Mouse (Mus musculus) left cerebral cortex, postnatal 25 days (tissue): ENCODE data around the gene Ceacam16. TPM values are rescaled to one million over a fixed set of nuclear protein-coding genes. Genes with fewer than 3 reads are reported as not detected.
A peak's percentile ranks its signal among the peaks of the same experiment; 100 is the strongest.

Experiments
- DNase-seq, 2 experiments: peaks; one replicate each; pipeline ENCODE4 v3.0.0; 2022; ENCODE audit warnings: low spot score in 2 of 2, mixed read lengths in 1 of 2
- intact Hi-C: fragments of 180-260 bp; cut with DNase I; formaldehyde crosslinking; loops from one replicate; pipeline ENCODE4 v1.15.1; 2025
- total RNA-seq, 2 experiments: library from RNA; stranded (reverse); gene quantifications; 2 replicates each; pipeline ENCODE4 v1.2.3; 2021

Ceacam16 gene
- total RNA-seq: not detected

- DNase-seq: no peak
- intact Hi-C loops: no loop called here
Observed at GRCm38 (mm10) chr7:19861199-19861598, at the start of gene Ceacam16. TSS of gene Ceacam16 (minus strand) at chr7:19861299.

- DNase-seq: peak; percentile 71 to 76
- intact Hi-C loops: loop anchor here (1.0 kb wide), 1 partner anchor 46 kb away; no protein-coding TSS in a partner anchor
Observed at GRCm38 (mm10) chr7:19910421-19911291, 49.6 kb upstream of the Ceacam16 start.

DNA sequence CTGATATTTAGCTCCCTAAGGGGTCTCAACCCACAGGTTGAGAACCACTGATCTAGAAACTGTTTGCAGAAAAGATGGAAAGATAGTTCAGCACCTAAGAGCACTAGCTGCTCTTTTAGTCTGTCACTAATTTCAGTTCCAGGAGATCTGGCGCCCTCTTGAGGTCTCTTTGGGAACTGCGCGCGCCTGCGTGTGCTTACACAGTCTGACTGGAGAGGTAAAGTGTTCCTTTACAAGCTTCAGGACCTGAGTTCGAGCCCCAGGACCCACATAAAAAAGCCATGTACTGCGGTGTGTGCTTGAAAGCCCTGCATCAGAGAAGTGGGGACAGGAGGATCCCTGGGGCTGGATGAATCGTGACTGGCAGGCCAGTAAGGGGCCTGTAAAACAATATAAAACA lies 28.8 kb upstream of the Ceacam16 start:
- DNase-seq: no peak
- intact Hi-C loops: no loop called here

- intact Hi-C loops: no loop called here
- no peak for DNase-seq
Observed at GRCm38 (mm10) chr7:19887849-19888248, 26.8 kb upstream of the Ceacam16 start, which contains the start of gene Ceacam19. TSS of gene Ceacam19 (minus strand) at chr7:19887965.

GRCm38 (mm10) chr7:19880754-19881153 lies 19.7 kb upstream of the Ceacam16 start:
- DNase-seq: no peak
- intact Hi-C loops: no loop called here

- intact Hi-C loops: no loop called here
- DNase-seq: no peak
Observed at GRCm38 (mm10) chr7:19876781-19877425, 15.8 kb upstream of the Ceacam16 start.

DNA sequence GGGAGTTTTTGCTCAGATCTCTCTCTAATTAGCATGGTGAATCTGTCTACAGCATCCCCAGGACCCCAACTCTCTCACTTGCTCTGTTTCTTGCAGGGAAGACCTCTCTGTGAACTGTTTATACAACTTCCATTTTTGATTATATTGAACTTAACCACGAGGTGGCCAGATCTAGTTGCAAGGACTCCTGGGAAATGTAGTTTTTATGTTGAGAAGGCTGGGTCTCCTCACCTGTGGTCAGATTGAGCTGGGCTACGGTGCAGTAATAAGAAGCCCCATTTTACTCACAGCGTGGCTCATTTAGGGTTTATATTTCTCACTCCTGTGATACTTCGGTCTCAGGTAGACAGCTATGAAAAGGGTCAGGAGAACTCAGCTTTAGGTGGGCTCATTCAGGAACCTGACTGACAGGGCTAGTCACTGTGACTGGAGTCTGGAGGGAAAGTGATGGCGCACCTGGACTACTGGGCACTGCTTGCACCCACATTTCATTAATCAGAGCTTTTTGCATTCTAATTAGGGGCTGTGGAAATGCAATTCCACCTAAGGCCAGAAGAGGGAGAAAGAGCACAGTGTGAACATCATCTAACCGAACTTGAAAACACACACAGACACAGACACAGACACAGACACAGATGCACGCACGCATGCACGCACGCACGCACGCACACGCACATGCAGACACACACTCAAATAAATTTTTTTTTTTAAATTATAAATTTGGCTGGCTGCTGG lies 15.0 kb upstream of the Ceacam16 start:
- intact Hi-C loops: no loop called here
- DNase-seq: peak; percentile 49 to 61

DNA sequence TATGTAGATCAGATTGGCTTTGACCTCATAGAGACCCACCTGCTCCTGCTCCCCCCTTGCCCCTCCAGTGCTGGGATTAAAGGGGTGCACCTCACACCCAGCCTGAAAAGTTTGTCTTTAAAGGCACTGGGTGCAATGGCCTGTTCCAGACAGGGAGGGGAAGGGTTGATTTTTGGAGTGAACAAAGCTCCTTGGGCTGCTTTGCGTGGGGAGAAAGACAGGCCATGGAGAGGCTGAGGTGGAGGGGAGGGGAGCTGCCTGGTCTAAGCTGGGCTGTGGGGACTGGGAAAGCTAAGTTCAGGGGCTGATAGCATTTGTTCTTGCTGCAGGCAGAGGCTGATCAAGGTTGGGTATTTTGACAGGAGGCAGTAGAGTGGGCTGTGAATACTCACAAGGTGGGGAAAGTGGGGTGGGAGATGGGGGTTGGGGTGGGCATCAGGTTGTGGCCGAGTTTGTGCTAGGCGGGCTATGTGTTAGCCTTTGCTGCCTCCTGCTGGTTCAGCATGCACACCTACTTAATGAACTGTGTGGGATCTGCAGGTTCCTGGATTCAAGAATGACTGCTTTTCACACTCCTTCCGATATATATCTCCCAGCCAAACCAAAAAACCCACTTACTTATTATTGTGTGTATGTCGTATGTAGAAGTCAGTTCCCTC lies 11.0 kb upstream of the Ceacam16 start:
- DNase-seq: no peak
- intact Hi-C loops: no loop called here

GRCm38 (mm10) chr7:19871137-19871621 lies 10.1 kb upstream of the Ceacam16 start:
- DNase-seq: no peak
- intact Hi-C loops: no loop called here

DNA sequence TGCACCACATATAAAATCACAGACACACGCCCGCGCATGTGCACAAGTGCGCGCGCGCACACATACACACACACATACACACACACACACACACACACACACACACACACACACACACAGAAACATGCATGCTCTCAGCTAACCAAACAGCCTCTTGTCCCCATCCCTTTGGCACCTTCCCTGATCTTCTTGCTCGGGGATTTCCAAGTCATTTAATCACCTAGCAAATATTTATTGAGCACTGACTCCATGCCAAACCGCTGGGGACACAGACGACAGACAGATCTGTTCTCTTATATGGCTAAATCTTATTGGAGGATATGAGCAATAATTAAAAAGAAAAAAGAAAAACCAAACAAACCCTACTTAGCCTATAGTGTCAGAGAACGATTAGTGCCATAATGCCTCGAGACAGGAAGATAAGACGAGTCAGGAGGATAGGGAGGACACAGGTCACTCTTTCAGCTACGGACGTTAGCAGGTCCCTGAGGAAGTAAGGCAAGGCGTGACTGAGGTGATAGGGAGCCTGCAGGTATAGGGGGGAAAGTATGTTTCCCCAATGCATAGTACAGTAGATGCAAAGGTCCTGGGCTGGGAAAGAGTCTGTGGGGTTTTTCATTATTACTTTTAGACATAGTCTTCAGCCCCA lies 6.8 kb upstream of the Ceacam16 start:
- no peak for DNase-seq
- intact Hi-C loops: no loop called here

- DNase-seq: no peak
- intact Hi-C loops: no loop called here
Observed at GRCm38 (mm10) chr7:19866490-19866889, 5.4 kb upstream of the Ceacam16 start.

GRCm38 (mm10) chr7:19865246-19866036 lies 4.3 kb upstream of the Ceacam16 start:
- intact Hi-C loops: no loop called here
- no peak for DNase-seq

GRCm38 (mm10) chr7:19864241-19864640 lies 3.1 kb upstream of the Ceacam16 start:
- no peak for DNase-seq
- intact Hi-C loops: no loop called here

GRCm38 (mm10) chr7:19859740-19860139 lies 1.4 kb downstream of the Ceacam16 start:
- DNase-seq: no peak
- intact Hi-C loops: no loop called here

DNA sequence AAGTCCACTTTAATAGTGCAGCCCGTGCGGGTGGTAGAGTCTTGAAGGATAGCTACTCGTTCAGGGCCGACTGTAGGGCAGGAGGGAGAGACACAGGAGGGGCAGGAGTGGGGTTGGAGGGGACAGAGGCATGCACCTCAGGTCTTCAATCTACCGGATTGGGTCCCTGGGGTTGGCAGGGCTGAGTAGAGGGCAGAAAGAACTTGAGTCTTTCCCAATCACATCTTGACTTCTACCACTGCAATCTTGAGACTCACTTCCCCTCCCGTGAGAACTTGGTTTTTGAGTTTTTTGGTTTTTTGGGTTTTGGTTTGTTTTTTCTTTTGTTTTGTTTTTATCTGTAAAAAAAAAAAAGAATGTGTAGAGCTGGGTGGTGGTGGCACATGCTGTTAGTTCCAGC lies 4.8 kb downstream of the Ceacam16 start:
- intact Hi-C loops: no loop called here
- no peak for DNase-seq

- DNase-seq: no peak
- intact Hi-C loops: no loop called here
Observed at GRCm38 (mm10) chr7:19855663-19856062, 5.4 kb downstream of the Ceacam16 start.

- intact Hi-C loops: no loop called here
- DNase-seq: no peak
Observed at GRCm38 (mm10) chr7:19853526-19853925, 7.6 kb downstream of the Ceacam16 start.

DNA sequence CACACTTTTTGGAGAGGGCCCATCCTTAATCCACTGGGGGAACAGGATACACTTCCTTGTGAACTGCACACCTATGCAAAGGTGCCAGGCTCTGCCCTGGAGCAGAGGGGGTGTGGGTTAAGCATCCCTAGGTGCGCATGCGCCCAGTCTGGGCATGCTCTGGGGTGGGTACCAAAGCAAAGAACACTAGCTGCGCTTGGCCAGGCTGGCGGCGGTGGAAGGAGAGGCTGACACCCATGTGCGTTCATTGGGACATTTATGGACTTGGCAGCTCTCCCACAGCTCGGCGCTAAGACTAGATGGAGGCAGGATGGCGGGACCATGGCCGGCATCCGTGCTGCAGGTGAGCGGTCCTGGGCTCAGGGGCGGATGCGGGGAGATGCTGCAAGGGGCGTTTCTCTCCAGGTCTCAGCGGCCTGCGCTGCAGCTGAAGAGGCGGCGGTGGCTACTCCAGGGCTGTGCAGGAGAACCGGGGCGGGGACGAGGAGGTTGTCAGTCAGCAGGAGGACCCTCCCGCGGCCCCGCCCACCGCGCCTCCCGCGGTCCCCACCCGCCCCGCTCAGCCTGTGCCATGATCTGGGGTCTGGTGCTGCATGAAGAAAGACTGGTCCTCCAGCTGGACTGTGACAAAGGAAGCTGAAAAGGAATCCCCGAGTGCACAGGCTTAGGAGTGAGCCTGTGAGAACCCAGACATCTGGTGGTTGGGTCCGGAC lies 9.1 kb downstream of the Ceacam16 start, which contains the start of gene Gm19345:
Gm19345 (plus strand) TSS at position 146 of the 713 bp plus-strand sequence.
- peak; percentile 23 to 36 for DNase-seq

More for the DNA sequence above, 9.1 kb downstream of the Ceacam16 start, which contains the start of gene Gm19345:
- intact Hi-C loops: no loop called here
